Mouse (Mus musculus): ENCODE data around the gene Nek9. TPM values are rescaled to one million over a fixed set of nuclear protein-coding genes. Genes with fewer than 3 reads are reported as not detected.
A peak's percentile ranks its signal among the peaks of the same experiment; 100 is the strongest.
"Not testable (repeated sequence)": the region's sequence is repeated elsewhere in the genome, so short reads cannot be mapped to it uniquely, and the experiment has no call there.

Nek9 gene
- polyA plus RNA-seq, 1 experiment from 2014 or later = 33.1 TPM

GRCm38 (mm10) chr12:85287809-85288485 lies 51.2 kb downstream of the Nek9 start, which contains the start of gene Acyp1:
Gene Acyp1, minus strand, starts transcription at chr12:85288438.
- 0 out of 2 replicates have a peak, but pooled peaks cover 6% of the 10 kb centered on the region for H3K27me3 ChIP-seq
- 7% methylated on average over 21 of the region's 21 CpGs for WGBS
- peak within 1 kb of the TSS; percentile 83 for H3K4me2 ChIP-seq (replicated peaks)
- H3K4me1 ChIP-seq = peaks cover 6% of the 10 kb centered on the region
- H3K4me3 ChIP-seq = peak within 1 kb of the TSS; percentile 47
- 0 out of 2 replicates have a peak within 1 kb of the TSS, but pooled peaks have one; percentile 41 for H3K27ac ChIP-seq
- no peaks in the 10 kb centered on the region for H3K9me3 ChIP-seq
- ATAC-seq (ENCODE audit: insufficient number of reproducible peaks, insufficient read depth, low FRiP score, low TSS enrichment) = peak; percentile 49
- peak within 1 kb of the TSS; percentile 53 for H3K9ac ChIP-seq
- H3K36me3 ChIP-seq = no peaks in the 10 kb centered on the region

GRCm38 (mm10) chr12:85286941-85287340 lies 52.2 kb downstream of the Nek9 start:
- no peaks in the 10 kb centered on the region for H3K9me3 ChIP-seq
- H3K9ac ChIP-seq = no peak overlapping the region
- ATAC-seq (ENCODE audit: insufficient number of reproducible peaks, insufficient read depth, low FRiP score, low TSS enrichment) = no peak
- whole genome bisulfite sequencing = 24% methylated on average over 2 of the region's 5 CpGs
- peaks cover 6% of the 10 kb centered on the region for H3K4me1 ChIP-seq
- 0 out of 2 replicates have a peak, but pooled peaks cover 6% of the 10 kb centered on the region for H3K27me3 ChIP-seq
- no peaks in the 10 kb centered on the region for H3K36me3 ChIP-seq
- H3K27ac ChIP-seq = no peak overlapping the region
- no peak overlapping the region for H3K4me3 ChIP-seq
- H3K4me2 ChIP-seq (replicated peaks) = no peak overlapping the region

- Histone ChIP-seq H3K27ac (no peak overlapping the region), H3K4me3 (no peak overlapping the region), H3K9me3 (no peaks in the 10 kb centered on the region), H3K9ac (no peak overlapping the region), H3K36me3 (no peaks in the 10 kb centered on the region), H3K27me3 (0 out of 2 replicates have a peak, but pooled peaks cover 6% of the 10 kb centered on the region), H3K4me1 (peaks cover 6% of the 10 kb centered on the region), H3K4me2 (replicated peaks) (no peak overlapping the region)
- no peak for ATAC-seq (ENCODE audit: insufficient number of reproducible peaks, insufficient read depth, low FRiP score, low TSS enrichment)
- 92% methylated on average over 4 of the region's 4 CpGs for WGBS
Observed at GRCm38 (mm10) chr12:85284996-85285395, 54.2 kb downstream of the Nek9 start.

GRCm38 (mm10) chr12:85284331-85284730 lies 54.8 kb downstream of the Nek9 start:
- Histone ChIP-seq H3K4me2 (replicated peaks) (no peak overlapping the region), H3K27ac (no peak overlapping the region), H3K4me3 (no peak overlapping the region), H3K27me3 (0 out of 2 replicates have a peak, but pooled peaks cover 3% of the 10 kb centered on the region), H3K36me3 (no peaks in the 10 kb centered on the region), H3K9ac (no peak overlapping the region), H3K4me1 (peaks cover 11% of the 10 kb centered on the region), H3K9me3 (no peaks in the 10 kb centered on the region)
- ATAC-seq (ENCODE audit: insufficient number of reproducible peaks, insufficient read depth, low FRiP score, low TSS enrichment) = no peak
- 65% methylated on average over 8 of the region's 8 CpGs for WGBS

GRCm38 (mm10) chr12:85281756-85282155 lies 57.4 kb downstream of the Nek9 start:
- H3K27me3 ChIP-seq; H3K4me3 ChIP-seq; ATAC-seq (ENCODE audit: insufficient number of reproducible peaks, insufficient read depth, low FRiP score, low TSS enrichment); H3K27ac ChIP-seq; H3K4me2 ChIP-seq (replicated peaks); H3K36me3 ChIP-seq; H3K4me1 ChIP-seq; H3K9me3 ChIP-seq; H3K9ac ChIP-seq: not testable (repeated sequence)
- WGBS = 86% methylated on average over 2 of the region's 4 CpGs

GRCm38 (mm10) chr12:85280845-85281651 lies 58.1 kb downstream of the Nek9 start:
- Histone ChIP-seq H3K4me3 (no peak overlapping the region), H3K27ac (no peak overlapping the region), H3K4me2 (replicated peaks) (no peak overlapping the region), H3K4me1 (peaks cover 5% of the 10 kb centered on the region; the same call in 1 of the 2 replicates), H3K36me3 (no peaks in the 10 kb centered on the region), H3K9me3 (no peaks in the 10 kb centered on the region), H3K27me3 (0 out of 2 replicates have a peak, but pooled peaks cover 3% of the 10 kb centered on the region), H3K9ac (no peak overlapping the region)
- ATAC-seq (ENCODE audit: insufficient number of reproducible peaks, insufficient read depth, low FRiP score, low TSS enrichment) = no peak
- WGBS = 69% methylated on average over 12 of the region's 12 CpGs

GRCm38 (mm10) chr12:85280105-85280844 lies 58.9 kb downstream of the Nek9 start:
- WGBS = under 1% methylated on average over 31 of the region's 31 CpGs
- Histone ChIP-seq H3K4me2 (replicated peaks) (peak overlapping the region; percentile 88), H3K36me3 (0 out of 2 replicates have a peak, but pooled peaks cover 4% of the 10 kb centered on the region), H3K4me3 (peak overlapping the region; percentile 67), H3K27me3 (0 out of 2 replicates have a peak, but pooled peaks cover 3% of the 10 kb centered on the region), H3K9me3 (no peaks in the 10 kb centered on the region), H3K9ac (peak overlapping the region; percentile 77), H3K27ac (peak overlapping the region; percentile 64; the same call in 1 of the 2 replicates), H3K4me1 (peaks cover 5% of the 10 kb centered on the region; the same call in 1 of the 2 replicates)
- ATAC-seq (ENCODE audit: insufficient number of reproducible peaks, insufficient read depth, low FRiP score, low TSS enrichment) = peak; percentile 92

- WGBS = 3% methylated on average over 10 of the region's 10 CpGs
- H3K36me3 ChIP-seq = 0 out of 2 replicates have a peak, but pooled peaks cover 4% of the 10 kb centered on the region
- H3K9ac ChIP-seq = peak overlapping the region; percentile 77
- peak overlapping the region; percentile 67 for H3K4me3 ChIP-seq
- ATAC-seq (ENCODE audit: insufficient number of reproducible peaks, insufficient read depth, low FRiP score, low TSS enrichment) = no peak
- peaks cover 5% of the 10 kb centered on the region; the same call in 1 of the 2 replicates for H3K4me1 ChIP-seq
- peak overlapping the region; percentile 64; the same call in 1 of the 2 replicates for H3K27ac ChIP-seq
- no peaks in the 10 kb centered on the region for H3K9me3 ChIP-seq
- H3K4me2 ChIP-seq (replicated peaks) = peak overlapping the region; percentile 88
- H3K27me3 ChIP-seq = 0 out of 2 replicates have a peak, but pooled peaks cover 3% of the 10 kb centered on the region
Observed at GRCm38 (mm10) chr12:85279396-85280080, 59.6 kb downstream of the Nek9 start.

- Histone ChIP-seq H3K4me1 (peaks cover 5% of the 10 kb centered on the region; the same call in 1 of the 2 replicates), H3K9ac (no peak overlapping the region), H3K4me3 (no peak overlapping the region), H3K36me3 (0 out of 2 replicates have a peak, but pooled peaks cover 4% of the 10 kb centered on the region), H3K27ac (no peak overlapping the region), H3K27me3 (no peaks in the 10 kb centered on the region), H3K9me3 (no peaks in the 10 kb centered on the region), H3K4me2 (replicated peaks) (no peak overlapping the region)
- no peak for ATAC-seq (ENCODE audit: insufficient number of reproducible peaks, insufficient read depth, low FRiP score, low TSS enrichment)
- 95% methylated on average over 10 of the region's 10 CpGs for WGBS
Observed at GRCm38 (mm10) chr12:85278919-85279318, 60.2 kb downstream of the Nek9 start.

GRCm38 (mm10) chr12:85276273-85276672 lies 62.9 kb downstream of the Nek9 start:
- Histone ChIP-seq H3K4me2 (replicated peaks) (no peak overlapping the region), H3K9me3 (no peaks in the 10 kb centered on the region), H3K36me3 (0 out of 2 replicates have a peak, but pooled peaks cover 4% of the 10 kb centered on the region), H3K9ac (no peak overlapping the region), H3K4me3 (no peak overlapping the region), H3K27me3 (no peaks in the 10 kb centered on the region), H3K4me1 (peaks cover 12% of the 10 kb centered on the region; the same call in 1 of the 2 replicates), H3K27ac (no peak overlapping the region)
- 72% methylated on average over 5 of the region's 5 CpGs for WGBS
- no peak for ATAC-seq (ENCODE audit: insufficient number of reproducible peaks, insufficient read depth, low FRiP score, low TSS enrichment)

Data from embryonic facial prominence, embryonic 12.5 days (tissue).